Mouse (Mus musculus) testis, adult 2 months (tissue): Measurements from ENCODE around the gene Ublcp1.
"Not testable (repeated sequence)": the region's sequence is repeated elsewhere in the genome, so short reads cannot be mapped to it uniquely, and the experiment has no call there.

Source experiments
- CTCF ChIP-seq: fragments of 200-500 bp; IDR thresholded peaks from 2 replicates; pipeline ENCODE4 v1.5.1; 2012; ENCODE audit warnings: low read depth, mild to moderate bottlenecking, inconsistent platforms, low read length, moderate library complexity; ENCODE audit not compliant: control insufficient read depth, insufficient read depth, insufficient replicate concordance
- POLR2A ChIP-seq: fragments of 200-500 bp; IDR thresholded peaks from 2 replicates; pipeline ENCODE4 v1.6.1; 2012; ENCODE audit warnings: low read depth, mild to moderate bottlenecking, inconsistent platforms, low read length, moderate library complexity; ENCODE audit not compliant: control insufficient read depth

- not testable (repeated sequence) for TF ChIP-seq CTCF, POLR2A
Measured at GRCm38 (mm10) chr11:44452016-44452415, 18.3 kb downstream of the Ublcp1 start.
